Mouse (Mus musculus): ENCODE results near the gene Aldh1a1.
"Not testable (repeated sequence)": the region's sequence is repeated elsewhere in the genome, so short reads cannot be mapped to it uniquely, and the experiment has no call there.

Aldh1a1 gene

DNA sequence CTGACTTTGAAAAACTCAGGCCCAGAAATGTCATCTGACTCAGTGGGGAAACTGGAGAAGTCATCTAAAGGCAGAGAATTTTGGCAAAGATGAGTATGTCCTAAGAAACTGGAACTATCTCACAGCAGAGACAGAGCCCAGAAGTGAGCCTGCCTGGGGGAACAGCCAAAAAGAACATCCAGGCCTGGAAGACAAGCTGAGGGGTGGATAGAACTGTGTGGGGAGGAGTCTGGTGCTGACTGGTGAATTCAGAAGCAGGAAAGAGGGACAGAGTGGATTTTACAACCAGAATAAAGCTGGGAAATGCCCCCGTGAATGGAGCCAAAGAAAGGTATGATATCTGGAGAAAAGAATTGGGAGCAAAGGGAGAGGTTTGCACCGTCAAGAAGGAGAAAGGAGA, at the start of gene Aldh1a1:
Gene Aldh1a1, plus strand, starts transcription at position 225 of the 400 bp plus-strand sequence.
- DNase-seq = no peak

DNA sequence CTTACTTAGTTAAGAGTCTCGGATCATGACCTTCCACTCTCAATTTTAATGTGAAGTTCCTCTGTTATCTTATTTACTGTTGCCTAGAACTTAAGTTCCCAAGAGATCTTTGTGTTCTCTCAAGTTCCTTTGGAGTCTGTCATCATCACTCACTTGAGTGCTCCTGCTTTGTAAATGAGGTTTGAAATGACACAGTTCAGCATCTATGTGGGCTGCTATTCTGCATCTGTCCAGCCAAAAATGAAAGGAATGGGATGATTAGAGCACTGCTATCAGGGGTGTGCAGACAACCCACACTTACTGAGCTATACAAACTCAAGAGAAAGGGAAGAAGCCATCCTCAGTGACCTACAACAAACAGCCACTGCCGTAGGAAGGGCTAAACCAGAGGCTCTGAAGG, 44.7 kb upstream of the Aldh1a1 start:
- no peak for DNase-seq

DNA sequence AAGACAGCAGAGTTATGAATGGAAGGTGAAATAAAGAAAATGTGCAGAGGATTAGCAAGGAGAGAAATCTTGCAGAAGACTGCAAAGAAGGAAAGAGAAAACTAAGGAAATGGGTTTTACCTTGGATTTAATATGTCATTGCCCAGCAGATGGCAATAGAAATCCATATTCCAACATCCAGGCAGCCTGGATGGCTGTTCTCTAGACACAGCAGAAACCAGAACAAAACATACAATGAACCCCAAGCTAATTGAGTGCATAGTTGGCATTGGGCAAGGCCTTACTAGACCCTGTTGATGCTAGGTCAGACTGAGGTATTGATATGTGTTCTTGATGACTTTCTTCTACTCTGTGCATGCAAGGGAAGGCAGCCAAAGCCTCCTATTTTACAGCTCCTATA, 43.0 kb upstream of the Aldh1a1 start:
- no peak for DNase-seq

DNA sequence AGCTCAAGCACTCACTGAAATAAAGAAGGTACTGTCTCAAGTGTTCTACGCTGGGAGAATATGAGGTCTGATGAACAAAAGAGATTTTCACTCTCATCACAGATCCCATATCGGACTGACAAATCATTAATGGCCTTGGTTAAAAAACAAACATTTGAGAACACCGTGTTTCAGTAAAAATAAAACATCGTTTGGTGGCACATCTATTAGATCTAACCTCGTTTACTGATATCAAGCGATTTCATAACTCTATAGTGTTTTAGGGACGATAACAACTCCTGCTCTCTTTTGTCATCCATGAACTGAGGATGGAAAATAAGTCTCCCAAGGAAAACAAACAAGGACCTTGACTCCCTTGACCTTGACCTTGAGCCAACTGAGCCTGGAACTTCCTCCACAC, 41.5 kb upstream of the Aldh1a1 start:
- no peak for DNase-seq

DNA sequence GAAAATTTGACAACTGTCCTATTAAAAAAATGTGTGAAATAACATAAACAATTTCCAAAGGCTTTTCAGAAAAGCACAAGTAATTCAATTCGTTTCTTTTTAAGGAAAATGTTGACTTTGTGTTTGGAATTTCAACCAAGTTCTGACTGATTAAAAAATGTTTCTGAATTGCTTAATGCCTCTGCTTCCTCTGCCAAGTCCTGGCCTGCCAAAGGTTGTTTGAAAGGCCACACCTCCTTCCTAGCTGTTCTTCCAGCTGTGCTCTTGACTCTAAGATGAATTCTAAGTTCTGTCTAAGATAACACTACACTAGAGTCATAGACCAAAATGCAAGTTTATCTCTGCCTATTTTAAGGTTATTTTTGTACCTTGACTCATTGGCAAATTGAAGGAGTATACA, 8.0 kb upstream of the Aldh1a1 start:
- DNase-seq = no peak

DNA sequence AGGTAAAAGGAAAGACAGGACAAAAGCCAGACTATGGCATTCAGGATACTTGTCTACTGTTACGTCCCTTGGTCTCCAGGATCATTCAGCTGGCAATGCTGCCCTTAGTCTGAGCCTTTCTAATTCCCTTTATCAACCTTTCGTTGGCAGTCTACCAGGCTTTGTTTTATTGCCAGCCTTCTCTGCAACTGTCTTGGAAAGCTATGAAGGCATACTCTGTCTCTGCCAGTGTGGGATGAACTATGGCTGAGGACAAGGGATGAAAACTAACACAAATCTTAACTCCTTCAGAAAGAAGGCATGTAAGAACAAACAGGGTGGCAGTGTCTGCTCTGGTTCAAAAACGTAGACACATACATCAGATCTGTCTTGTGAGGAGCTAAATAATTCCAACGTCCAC, 565 bp upstream of the Aldh1a1 start:
- no peak for DNase-seq

DNA sequence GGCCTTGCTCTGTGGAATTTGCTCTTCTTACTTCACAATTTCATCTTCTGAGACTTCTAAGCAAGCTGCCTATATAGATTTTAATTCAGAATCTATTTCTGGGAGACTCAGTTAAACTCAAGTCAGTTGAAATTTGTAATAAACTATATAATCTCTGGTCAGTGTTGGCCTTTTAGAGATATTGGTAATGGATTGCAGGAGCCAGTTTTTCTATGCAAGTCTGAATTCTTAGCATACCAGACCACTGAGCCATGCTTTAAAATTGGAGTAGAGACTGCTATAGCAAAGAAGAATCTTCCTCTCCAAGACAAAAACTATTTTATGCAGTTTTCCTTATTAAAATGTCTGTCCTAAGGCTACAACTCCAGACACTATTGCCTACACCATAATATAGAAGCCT, 4.0 kb downstream of the Aldh1a1 start:
- DNase-seq = no peak

DNA sequence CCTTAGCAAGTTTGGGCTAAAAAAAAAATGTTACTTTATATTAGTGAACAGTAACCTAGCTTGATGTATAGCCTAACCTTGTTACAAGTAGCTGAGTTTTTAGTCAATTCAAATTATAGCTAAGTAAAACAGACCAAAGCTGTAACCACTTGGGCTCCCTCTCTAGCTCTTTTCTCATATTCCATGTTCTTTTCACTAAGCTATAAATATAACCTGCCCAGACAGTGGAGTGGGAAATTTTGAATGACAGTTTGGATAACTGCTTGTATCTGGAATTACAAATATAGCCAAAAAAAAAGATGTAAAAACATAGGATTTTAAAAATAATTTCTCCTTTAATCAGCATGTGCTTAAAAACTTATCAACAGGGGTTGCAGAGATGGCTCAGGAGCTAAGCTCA, 12.8 kb downstream of the Aldh1a1 start:
- no peak for DNase-seq

DNA sequence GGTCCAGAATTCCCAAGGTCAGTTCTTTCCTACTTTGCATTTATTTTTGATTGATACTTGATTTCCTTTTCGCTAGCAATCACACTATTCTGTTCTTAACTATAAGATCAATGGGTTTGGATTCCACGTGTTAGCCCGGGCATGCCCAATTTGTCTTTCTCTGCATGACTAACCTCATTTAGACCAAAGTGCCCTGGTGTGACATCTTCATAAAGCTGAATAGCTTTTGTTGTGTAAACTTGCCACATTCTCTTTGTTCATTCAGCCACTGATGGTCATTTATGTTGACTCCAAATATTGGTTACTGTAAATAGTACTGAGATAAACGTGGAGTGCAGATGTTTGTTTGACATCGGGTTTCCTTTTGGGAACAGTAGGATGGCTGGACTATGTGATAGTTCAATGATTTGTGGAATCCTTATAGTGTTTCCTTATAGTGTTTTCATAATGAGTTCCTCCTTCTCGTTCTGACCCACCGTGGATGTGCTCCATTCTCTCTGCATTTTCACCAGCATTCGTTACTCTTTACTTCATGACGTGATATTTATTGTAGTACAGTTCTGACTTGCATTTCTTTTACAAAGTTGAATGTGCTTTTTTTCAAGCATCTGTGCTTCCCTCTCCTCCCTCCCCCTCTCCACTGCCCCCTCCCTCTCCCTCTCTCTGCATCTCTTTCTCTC, 14.6 kb downstream of the Aldh1a1 start:
- DNase-seq = no peak

DNA sequence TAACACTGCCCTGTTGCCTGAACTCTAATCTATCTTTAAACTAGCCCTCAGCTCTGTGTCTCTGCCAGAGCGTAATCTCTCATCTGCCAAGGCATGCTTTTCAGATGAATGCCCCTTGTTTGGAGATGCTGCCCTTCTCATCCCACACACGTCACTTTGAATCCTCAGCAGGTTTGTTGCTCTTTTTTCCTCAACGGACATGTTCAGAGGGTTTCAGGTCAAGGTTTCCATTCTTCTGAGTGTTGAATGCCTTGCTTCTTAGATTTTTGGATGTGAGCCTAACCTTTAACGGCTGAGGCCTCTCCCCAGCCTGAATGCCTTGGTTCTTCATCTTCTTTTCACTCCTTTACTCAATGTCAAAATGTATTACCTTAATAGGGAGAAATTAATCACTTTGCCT, 16.1 kb downstream of the Aldh1a1 start:
- DNase-seq = no peak

DNA sequence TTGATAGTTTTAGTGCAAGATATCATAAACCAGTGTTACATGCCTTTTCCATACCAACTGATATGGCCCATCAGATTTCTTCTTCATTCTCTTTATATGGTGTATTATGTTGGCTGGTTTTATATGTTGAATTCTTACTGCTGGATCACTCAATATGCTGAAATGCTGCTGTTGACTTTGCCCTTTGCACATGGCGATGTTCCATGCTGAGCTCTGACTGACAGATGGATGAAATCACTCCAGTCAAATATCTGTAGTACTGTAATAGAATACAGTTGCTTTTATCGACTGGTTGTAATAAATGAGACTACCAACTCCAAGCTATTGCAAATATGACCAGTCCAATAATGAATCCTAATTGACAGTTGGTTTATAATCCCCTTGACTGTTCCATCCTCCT, 19.5 kb downstream of the Aldh1a1 start:
- DNase-seq = no peak

DNA sequence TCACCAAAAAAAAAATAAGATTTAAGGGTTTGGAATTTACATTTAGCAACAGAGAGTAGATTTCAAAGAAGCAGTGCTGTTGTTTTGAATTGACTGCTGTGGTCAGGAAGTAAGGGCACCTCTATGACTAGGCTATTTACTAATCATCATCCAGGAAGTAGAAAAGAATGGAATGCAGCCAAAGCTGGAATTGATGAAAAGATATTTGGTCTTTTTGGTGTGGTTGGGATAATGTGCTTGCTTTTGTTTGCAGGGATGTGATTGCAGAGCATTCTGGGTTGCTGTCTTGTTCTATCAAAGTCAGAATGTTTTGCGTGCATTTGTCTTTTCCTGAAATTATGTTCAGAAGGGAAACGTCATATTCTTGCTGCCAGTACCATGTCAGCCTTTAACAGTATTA, 20.7 kb downstream of the Aldh1a1 start:
- DNase-seq = no peak

DNA sequence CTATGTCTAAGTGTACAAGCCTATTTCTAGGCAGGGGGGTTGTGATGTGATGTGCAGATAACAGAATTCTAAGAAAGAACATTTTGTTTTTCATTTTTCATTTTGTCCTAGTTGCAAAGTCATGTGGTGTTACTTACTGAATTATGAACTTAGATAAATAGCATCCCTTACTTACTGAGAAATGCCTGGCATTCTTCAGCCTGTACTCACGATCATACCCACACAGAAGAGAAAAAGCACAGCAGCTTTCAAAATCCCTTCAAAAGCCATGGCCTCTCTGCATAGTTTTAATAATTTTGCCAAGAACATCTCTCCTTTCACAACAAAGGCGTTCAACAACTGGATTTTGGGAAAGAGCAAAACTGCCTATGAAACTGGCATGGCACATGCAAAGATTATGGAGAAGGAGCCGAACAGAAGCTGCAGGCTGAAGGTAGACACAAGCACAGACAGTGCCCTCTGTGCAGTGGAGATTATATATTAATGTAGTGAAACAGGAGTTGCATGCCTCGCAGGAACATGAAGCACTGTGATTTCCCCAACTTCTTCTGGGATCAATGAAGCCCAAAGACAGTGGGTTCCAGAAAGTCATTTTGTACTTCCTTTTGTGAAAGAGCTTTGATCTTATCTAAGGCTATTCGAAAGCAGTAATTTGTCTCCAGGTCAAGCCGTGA, 21.3 kb downstream of the Aldh1a1 start:
- DNase-seq = no peak

DNA sequence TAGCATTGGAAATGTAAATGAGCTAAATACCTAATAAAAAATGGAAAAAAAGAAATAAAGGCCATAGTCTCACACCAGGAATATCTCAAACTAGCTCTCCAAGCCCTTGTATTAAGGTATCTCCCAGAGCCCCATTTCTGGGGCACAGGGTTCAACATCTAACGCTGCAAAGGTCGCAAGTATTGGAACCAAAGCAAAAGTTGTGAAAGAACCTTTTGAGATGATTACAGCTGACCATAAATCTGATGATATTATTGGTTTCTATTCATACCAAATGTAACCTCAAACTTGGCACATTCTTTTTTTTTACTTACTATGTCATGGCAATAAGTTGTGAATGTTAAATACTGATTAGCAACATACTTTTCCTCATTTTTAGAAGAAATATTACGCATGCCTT, 24.0 kb downstream of the Aldh1a1 start:
- DNase-seq = no peak

DNA sequence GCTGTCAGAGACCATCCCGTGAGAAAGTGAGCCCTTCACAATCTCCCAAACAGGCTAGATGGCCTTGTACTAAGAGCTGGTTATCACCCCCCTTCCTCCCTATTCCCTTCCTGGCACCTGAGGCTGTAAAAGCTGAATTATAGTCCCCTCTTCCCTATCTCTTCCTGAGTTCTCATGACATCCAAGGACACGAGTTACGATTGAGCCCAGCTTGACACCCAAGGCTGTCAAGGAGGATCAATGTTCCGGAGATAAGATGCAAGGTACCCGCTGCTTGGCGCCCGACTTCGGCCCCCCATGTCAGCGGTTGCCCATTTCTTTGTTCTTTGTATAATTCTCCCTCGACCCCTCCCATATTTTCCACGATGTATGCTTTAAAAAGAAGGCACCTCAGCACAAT, 36.6 kb downstream of the Aldh1a1 start:
- DNase-seq = not testable (repeated sequence)

DNA sequence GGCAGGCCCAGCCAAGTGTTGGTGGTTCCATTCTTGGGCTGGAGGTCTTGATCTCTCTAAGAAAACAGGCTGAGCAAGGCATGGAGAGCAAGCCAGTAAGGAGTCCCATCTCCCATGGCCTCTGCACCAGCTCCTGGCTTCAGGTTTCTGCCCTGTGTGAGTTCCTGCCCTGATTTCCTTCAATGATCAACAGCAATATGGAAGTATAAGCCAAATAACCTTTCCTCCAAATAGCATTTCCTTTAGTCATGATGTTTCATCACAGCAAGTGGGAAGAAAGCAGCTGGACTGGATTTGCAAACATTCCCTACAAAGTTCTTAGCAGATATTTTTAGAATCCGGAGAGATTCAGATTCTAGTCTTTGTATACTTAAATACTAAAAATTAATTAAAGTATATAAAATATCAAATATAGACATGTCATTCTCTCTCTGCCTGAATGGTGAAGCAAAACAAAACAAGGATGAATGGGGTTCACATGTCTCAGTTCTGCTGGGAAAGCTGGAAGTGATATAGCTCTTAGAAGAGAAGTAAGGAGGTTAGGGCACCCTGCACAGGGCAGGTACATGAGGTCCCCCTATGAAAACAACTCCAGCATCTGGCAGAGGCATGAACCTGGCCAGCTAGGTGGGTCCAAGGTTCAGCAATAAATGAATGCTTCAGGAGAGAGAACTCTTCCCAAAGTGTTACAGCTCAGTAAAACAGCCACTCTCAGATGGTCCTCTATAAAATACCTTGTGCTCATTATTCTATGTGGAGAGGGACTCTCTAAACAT, 37.6 kb downstream of the Aldh1a1 start:
- no peak for DNase-seq

DNA sequence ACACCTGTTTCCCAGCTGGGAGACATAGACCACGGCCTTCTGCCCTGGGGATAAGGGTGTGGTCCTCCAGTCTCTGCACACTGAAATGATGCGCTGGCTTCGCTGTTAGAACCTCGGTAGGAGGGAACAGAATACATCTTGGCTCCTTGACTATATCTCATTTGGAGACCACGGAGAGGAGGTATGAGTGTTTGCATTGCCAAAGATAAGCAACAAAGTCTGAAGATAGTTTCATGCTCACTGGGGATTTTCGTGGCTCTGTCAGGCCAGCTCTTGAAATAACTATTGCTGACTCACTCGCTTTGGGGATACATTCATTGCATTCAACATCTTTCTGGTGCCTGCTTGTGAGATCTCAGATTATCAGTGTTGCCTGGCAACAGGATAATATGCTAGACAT, 44.0 kb downstream of the Aldh1a1 start:
- DNase-seq = no peak

DNA sequence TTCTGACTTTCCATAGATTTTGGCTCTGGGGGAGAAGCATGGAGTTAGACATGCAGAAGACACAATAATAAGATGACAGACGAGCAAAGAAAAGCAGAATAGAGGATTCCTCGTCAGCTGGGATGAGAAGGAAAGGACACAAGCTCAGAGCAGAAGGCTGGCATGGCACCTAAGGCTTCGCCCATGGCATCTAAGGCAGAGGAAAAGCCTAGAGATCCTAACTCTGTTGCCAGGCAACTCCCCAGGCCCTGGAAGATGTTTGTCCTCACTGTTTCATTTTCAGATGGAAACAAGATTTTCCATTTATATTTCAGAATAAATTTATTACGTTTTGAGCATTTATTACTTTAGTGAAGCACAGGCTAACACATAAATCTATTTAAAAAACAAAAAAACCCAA, 48.5 kb downstream of the Aldh1a1 start:
- no peak for DNase-seq

DNA sequence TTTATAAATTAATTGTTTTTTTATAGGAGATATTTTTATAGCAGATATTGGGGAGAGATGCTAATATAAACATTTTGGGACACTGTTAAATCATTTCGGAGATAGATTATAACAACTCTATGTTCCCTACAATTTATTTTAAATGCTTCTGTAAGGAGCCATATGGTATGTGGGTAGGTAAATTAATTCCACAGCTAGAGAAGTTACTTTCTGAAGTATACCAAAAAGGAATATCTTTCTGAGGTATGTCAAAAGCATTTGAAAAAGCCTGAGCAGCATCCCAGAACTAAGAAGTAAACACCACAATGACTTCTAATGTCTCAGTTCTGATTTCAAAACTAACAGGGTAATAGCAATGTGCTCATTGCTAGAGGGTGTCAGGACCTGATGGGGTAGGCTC, 49.4 kb downstream of the Aldh1a1 start:
- DNase-seq = no peak

DNA sequence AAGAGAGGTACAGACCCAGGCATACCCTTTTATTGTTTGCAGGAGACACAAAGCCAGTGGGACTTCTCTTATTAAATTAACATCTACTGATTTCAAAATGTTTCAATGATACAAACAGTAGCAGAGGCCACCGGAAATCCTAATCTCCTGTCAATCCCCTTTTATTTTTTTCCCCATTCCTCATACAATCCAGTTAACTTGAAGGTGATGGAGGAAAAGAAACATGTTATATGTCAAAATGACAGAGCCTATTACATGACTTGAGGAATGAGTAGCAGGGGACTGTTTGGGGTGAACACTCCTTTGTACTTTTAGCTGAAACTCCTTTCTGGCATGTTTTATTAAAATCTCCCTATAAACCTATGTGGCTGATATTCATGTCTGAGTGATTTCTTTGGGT, 51.3 kb downstream of the Aldh1a1 start:
- no peak for DNase-seq

DNA sequence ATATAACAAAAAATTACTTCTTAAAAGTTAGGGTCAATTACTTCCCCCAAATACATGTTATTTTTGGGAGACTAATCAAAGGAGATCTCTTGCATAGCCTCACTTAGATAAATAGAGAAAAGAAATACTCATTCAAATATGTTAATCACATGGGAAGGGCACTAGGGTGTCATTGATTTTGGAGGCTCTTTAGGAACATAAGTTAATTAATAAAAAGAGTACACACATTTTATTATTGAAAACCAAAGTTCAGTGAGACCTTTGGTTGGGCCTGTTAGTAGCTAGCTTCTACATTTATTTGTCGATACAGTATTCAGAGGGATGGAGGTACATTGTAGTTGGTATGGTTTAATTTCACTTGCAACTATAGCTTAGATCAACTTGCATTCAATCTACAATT, 52.4 kb downstream of the Aldh1a1 start:
- DNase-seq = no peak

DNA sequence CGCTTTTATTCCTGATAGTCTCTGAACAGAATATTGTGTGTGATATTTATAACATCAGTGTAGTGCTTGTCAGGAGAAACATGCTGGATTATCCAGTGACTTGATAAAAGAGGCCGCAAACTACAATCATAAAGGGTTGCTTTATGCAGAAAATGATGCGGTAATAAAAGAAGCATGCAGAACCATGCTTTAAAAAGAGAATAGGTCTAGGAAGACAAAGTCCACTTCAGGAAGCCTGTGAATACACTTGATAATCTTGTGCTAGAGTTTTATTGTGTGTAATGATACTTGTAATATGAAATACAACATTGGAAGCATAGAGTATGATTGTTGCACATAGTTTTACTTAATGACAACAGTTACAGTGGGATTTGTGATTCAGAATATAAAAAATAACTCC, 54.5 kb downstream of the Aldh1a1 start:
- no peak for DNase-seq

DNA sequence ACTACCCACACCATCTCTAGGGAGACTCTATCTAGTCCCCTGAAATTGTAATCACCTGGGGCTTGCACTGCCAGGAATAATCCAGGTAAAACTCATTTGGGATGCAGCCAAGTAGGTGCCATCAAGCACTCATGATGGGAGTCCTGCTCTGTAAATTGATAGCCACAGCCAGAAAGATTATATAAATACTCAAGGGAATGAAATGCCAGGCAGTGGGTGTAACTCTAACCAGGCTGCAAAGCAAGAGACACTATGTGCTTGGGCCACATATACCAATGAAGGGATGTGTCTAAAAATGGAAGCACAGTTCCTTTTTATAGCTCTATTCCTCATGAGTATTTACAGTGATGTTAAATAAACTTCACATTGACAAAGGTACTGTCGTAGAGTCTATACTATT, 56.9 kb downstream of the Aldh1a1 start:
- no peak for DNase-seq

DNA sequence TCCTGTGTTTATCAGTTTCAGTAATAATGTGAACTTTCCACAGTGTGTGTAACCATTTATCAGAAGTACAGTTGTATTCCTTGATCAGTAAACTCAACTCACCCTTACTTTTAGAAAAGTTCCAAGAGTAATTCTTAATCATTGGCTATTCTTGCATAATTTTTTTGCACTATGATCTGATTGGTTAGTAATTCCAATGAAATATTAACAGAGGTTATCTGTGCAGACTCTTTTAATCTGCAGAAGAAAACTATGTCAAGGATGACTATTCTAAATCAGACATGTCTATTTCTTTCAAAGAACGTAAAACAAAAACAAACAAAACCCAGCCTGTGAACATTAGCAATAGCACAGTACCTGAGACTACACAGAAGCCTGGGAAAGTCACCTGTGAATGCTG, 62.9 kb downstream of the Aldh1a1 start:
- DNase-seq = no peak

All from cerebellum, adult 11 months (tissue).